Comparison of ENCODE assay signal across 23 mouse cellular contexts in the genomic region with DNA sequence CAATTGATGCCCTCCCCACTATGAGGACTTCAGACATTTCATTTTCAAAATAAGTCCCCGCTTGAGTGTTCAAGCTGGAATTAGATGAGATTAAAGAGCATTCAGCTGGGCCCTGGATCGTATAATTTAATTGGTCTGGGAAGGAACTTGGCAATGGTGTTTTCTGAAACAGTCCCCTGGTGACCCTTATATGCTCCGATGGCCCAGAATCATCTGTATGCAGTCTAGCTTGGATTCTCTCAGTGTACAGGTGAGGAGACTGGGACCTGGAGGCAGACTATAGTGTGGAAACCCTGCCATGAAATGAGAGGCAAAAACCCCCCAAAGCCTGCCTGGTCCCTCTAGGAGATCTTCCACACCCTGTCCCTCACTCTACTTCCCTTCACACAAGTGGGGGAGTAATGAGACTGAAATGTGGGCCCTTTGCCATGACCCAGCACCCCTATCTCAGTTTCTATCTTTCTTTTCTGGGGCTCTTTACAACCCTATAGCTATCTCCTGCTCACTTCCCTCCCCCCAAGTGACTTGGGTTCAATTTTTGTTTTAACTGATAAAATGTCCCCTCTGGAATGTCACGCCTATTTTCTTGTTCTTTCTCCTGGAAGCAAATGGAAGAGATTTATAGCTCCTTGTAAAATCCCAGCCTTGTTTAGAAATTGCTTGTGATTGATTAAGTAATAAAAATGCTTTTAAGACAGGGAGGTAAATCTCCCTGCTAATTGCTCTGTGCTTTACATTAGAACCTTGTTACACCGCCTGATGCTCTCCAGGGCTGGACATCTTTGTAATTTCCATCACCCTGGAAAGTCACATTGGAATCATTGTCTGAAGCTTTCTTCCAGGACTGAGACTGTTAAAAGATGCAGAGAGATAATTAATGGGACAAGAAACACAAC.
DNase-seq lines count a peak whose midpoint lies in the region; ATAC-seq and TF ChIP-seq lines count a peak whose summit lies in the region.
"Had no signal": no experiment of that assay in that cellular context is flagged by ENCODE, and none has a peak within 500 bp of the region (broad histone marks: within the 10 kb centered on the region; RNA-seq: fewer than 3 reads in every experiment).

No protein-coding gene starts in this region.

- DNase-seq in embryo, embryonic 11 days, result peak; percentile 23
- DNase-seq in embryo, embryonic 10 days (ENCODE audit: low spot score), result no peak
- DNase-seq in kidney, postnatal 0 days (ENCODE audit: low spot score), result peak; percentile 66
- DNase-seq in kidney, postnatal 4 days, result no peak
- peak; percentile 91 for DNase-seq in MN1 (ENCODE audit: low spot score)
- DNase-seq in hindlimb bud, embryonic 11.5 days (ENCODE audit: extremely low spot score, low read depth, low spot score), result peak; percentile 56
- DNase-seq in heart, adult 18-20 months, result no peak
- DNase-seq: adrenal gland, postnatal 14 days; cerebellum, adult 18-20 months; cerebellum, adult 9-11 months; cerebellum, postnatal 36 days; forebrain, postnatal 0 days; gastrocnemius, postnatal 36 days; heart, adult 11 months; heart, postnatal 10 days; heart, postnatal 4 days had no signal

- no peak overlapping the region for H3K4me2 ChIP-seq in kidney, postnatal 0 days (ENCODE audit: low read length)
- H3K4me2 ChIP-seq: forebrain, embryonic 13.5 days; hindbrain, embryonic 12.5 days had no signal

- no peak overlapping the region for H3K4me3 ChIP-seq in kidney, postnatal 0 days (replicated peaks; ENCODE audit: low read depth, low read length)
- H3K4me3 ChIP-seq: embryonic facial prominence, embryonic 10.5 days; forebrain, embryonic 13.5 days; heart, embryonic 10.5 days; hindbrain, embryonic 12.5 days had no signal

- no peaks in the 10 kb centered on the region for H3K36me3 ChIP-seq in kidney, postnatal 0 days (ENCODE audit: insufficient read depth, low read length)
- H3K36me3 ChIP-seq: embryonic facial prominence, embryonic 10.5 days; heart, embryonic 10.5 days; hindbrain, embryonic 12.5 days had no signal

- 18% methylated on average over 5 of the region's 5 CpGs for WGBS in kidney, postnatal 0 days

- no peaks in the 10 kb centered on the region for H3K4me1 ChIP-seq in kidney, postnatal 0 days (replicated peaks; ENCODE audit: insufficient read depth, low read length)
- H3K4me1 ChIP-seq: embryonic facial prominence, embryonic 10.5 days; forebrain, embryonic 13.5 days; heart, embryonic 10.5 days; hindbrain, embryonic 12.5 days had no signal

- TF ChIP-seq CTCF in kidney, postnatal 0 days (IDR thresholded peaks at IDR 0.05; ENCODE audit: low read depth), result no peak

- ATAC-seq in kidney, postnatal 0 days (replicated peaks; ENCODE audit: low FRiP score, low read depth), result no peak
- no peak for ATAC-seq in frontal cortex, adult (ENCODE audit: low TSS enrichment)
- ATAC-seq: forebrain, embryonic 13.5 days; forebrain, postnatal 0 days; hindbrain, embryonic 16.5 days; Patski had no signal

- H3K27me3 ChIP-seq in kidney, postnatal 0 days (ENCODE audit: insufficient read depth, low read length), result no peaks in the 10 kb centered on the region
- H3K27me3 ChIP-seq: forebrain, embryonic 13.5 days; hindbrain, embryonic 12.5 days; Patski had no signal

- no peaks in the 10 kb centered on the region for H3K9me3 ChIP-seq in kidney, postnatal 0 days (replicated peaks; ENCODE audit: low read length)
- H3K9me3 ChIP-seq: embryonic facial prominence, embryonic 10.5 days; forebrain, embryonic 13.5 days; heart, embryonic 10.5 days; hindbrain, embryonic 12.5 days had no signal

- H3K27ac ChIP-seq in kidney, postnatal 0 days, result no peak overlapping the region
- H3K27ac ChIP-seq: embryonic facial prominence, embryonic 10.5 days; forebrain, embryonic 13.5 days; heart, embryonic 10.5 days; hindbrain, embryonic 12.5 days had no signal

- H3K9ac ChIP-seq in kidney, postnatal 0 days (ENCODE audit: low read depth, low read length), result no peak overlapping the region
- H3K9ac ChIP-seq: forebrain, embryonic 13.5 days; forebrain, postnatal 0 days; hindbrain, embryonic 12.5 days had no signal

Comparison
In these comparisons a context has a peak if more than half of its experiments do, and no peak if none do; other contexts are left out.
1. DNase-seq: peak in embryo, embryonic 11 days (single experiment), kidney, postnatal 0 days (single experiment), MN1 (single experiment) and hindlimb bud, embryonic 11.5 days (single experiment); none in embryo, embryonic 10 days (single experiment), kidney, postnatal 4 days (0 of 2) and heart, adult 18-20 months (0 of 2).